Mouse (Mus musculus): ENCODE data around the gene Srl. TPM values are rescaled to one million over a fixed set of nuclear protein-coding genes. Genes with fewer than 3 reads are reported as not detected.

Gene Srl
- polyA plus RNA-seq, 1 experiment from 2014 or later: 10.5 TPM

GRCm38 (mm10) chr16:4501703-4502102 lies 39.9 kb downstream of the Srl start:
- Histone ChIP-seq H3K4me3 (ENCODE audit: low read depth, low read length) (no peak overlapping the region), H3K9me3 (ENCODE audit: control insufficient read depth, low read depth, low read length) (no peaks in the 10 kb centered on the region), H3K4me1 (ENCODE audit: control insufficient read depth, insufficient read depth, low read length) (no peaks in the 10 kb centered on the region), H3K9ac (replicated peaks; ENCODE audit: low read depth, low read length) (no peak overlapping the region), H3K27me3 (ENCODE audit: control insufficient read depth, insufficient read depth, low read length) (no peaks in the 10 kb centered on the region), H3K27ac (ENCODE audit: low read length) (no peak overlapping the region), H3K36me3 (ENCODE audit: control insufficient read depth, insufficient read depth, low read length) (no peaks in the 10 kb centered on the region), H3K4me2 (replicated peaks; ENCODE audit: low read depth, low read length) (no peak overlapping the region)
- WGBS: 79% methylated on average over 3 of the region's 3 CpGs
- no peak for ATAC-seq (ENCODE audit: insufficient number of reproducible peaks, insufficient read depth, low FRiP score, low read depth)

GRCm38 (mm10) chr16:4500598-4501385 lies 40.8 kb downstream of the Srl start:
- Histone ChIP-seq H3K4me3 (ENCODE audit: low read depth, low read length) (no peak overlapping the region), H3K27me3 (ENCODE audit: control insufficient read depth, insufficient read depth, low read length) (no peaks in the 10 kb centered on the region)
- ATAC-seq (ENCODE audit: insufficient number of reproducible peaks, insufficient read depth, low FRiP score, low read depth): no peak

GRCm38 (mm10) chr16:4497762-4498607 lies 43.6 kb downstream of the Srl start:
- 58% methylated on average over 8 of the region's 8 CpGs for WGBS
- Histone ChIP-seq H3K9ac (replicated peaks; ENCODE audit: low read depth, low read length) (no peak overlapping the region), H3K27me3 (ENCODE audit: control insufficient read depth, insufficient read depth, low read length) (no peaks in the 10 kb centered on the region), H3K4me2 (replicated peaks; ENCODE audit: low read depth, low read length) (no peak overlapping the region), H3K9me3 (ENCODE audit: control insufficient read depth, low read depth, low read length) (no peaks in the 10 kb centered on the region), H3K4me3 (ENCODE audit: low read depth, low read length) (no peak overlapping the region), H3K27ac (ENCODE audit: low read length) (no peak overlapping the region), H3K4me1 (ENCODE audit: control insufficient read depth, insufficient read depth, low read length) (0 out of 2 replicates have a peak, but pooled peaks cover 7% of the 10 kb centered on the region), H3K36me3 (ENCODE audit: control insufficient read depth, insufficient read depth, low read length) (no peaks in the 10 kb centered on the region)
- 0 out of 2 replicates have a peak, but pooled peaks have one; percentile 42 for ATAC-seq (ENCODE audit: insufficient number of reproducible peaks, insufficient read depth, low FRiP score, low read depth)

More at GRCm38 (mm10) chr16:4500598-4501385, 40.8 kb downstream of the Srl start:
- H3K9ac ChIP-seq (replicated peaks; ENCODE audit: low read depth, low read length): no peak overlapping the region
- no peak overlapping the region for H3K27ac ChIP-seq (ENCODE audit: low read length)
- no peaks in the 10 kb centered on the region for H3K36me3 ChIP-seq (ENCODE audit: control insufficient read depth, insufficient read depth, low read length)
- WGBS: 84% methylated on average over 8 of the region's 8 CpGs
- H3K4me1 ChIP-seq (ENCODE audit: control insufficient read depth, insufficient read depth, low read length): no peaks in the 10 kb centered on the region
- H3K4me2 ChIP-seq (replicated peaks; ENCODE audit: low read depth, low read length): no peak overlapping the region
- no peaks in the 10 kb centered on the region for H3K9me3 ChIP-seq (ENCODE audit: control insufficient read depth, low read depth, low read length)

DNA sequence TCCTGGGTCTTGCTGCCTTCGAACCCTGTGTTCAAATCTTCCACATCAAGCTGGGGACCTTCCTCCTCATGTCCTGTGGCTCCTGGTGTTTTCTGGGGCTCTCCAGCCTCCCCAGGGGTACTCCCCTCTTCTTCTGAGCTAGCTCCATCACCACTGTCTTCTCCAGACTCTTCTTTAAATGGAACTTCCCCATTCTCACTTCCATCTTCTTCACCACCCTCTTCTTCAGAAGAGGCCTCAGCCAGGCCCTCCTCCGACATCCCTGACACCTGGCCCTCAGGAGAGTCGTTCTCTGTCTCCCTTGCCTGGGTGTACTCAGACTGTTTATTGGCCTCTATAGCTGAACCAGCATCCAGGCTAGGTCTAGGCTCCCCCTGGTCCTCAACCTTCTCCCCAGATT lies 45.1 kb downstream of the Srl start:
- Histone ChIP-seq H3K4me2 (replicated peaks; ENCODE audit: low read depth, low read length) (no peak overlapping the region), H3K9me3 (ENCODE audit: control insufficient read depth, low read depth, low read length) (no peaks in the 10 kb centered on the region), H3K9ac (replicated peaks; ENCODE audit: low read depth, low read length) (no peak overlapping the region), H3K27ac (ENCODE audit: low read length) (no peak overlapping the region), H3K4me1 (ENCODE audit: control insufficient read depth, insufficient read depth, low read length) (0 out of 2 replicates have a peak, but pooled peaks cover 7% of the 10 kb centered on the region), H3K36me3 (ENCODE audit: control insufficient read depth, insufficient read depth, low read length) (no peaks in the 10 kb centered on the region), H3K4me3 (ENCODE audit: low read depth, low read length) (no peak overlapping the region), H3K27me3 (ENCODE audit: control insufficient read depth, insufficient read depth, low read length) (no peaks in the 10 kb centered on the region)
- no peak for ATAC-seq (ENCODE audit: insufficient number of reproducible peaks, insufficient read depth, low FRiP score, low read depth)
- 84% methylated on average over 3 of the region's 3 CpGs for WGBS

DNA sequence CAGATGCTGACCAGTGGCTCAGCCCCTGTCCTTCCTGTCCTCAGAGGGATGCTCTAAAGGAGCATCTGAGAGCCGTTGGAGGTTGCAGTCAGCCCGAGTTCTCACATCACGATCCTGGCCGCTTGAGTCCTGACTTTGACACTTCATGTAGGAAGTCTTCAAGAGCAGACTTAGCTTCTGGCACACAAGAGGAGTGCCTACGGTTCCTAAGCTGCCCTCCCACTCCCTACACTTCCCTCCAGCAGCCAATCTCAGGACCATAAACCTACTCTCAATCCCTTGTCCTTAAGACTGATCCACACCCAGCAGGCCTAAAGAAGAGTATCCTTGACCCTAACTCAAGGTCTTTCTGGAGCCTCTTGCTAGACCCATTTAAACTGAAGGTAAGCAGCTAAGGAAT lies 45.8 kb downstream of the Srl start:
- Histone ChIP-seq H3K9me3 (ENCODE audit: control insufficient read depth, low read depth, low read length) (no peaks in the 10 kb centered on the region), H3K4me3 (ENCODE audit: low read depth, low read length) (no peak overlapping the region), H3K4me2 (replicated peaks; ENCODE audit: low read depth, low read length) (no peak overlapping the region), H3K36me3 (ENCODE audit: control insufficient read depth, insufficient read depth, low read length) (no peaks in the 10 kb centered on the region), H3K27ac (ENCODE audit: low read length) (no peak overlapping the region), H3K9ac (replicated peaks; ENCODE audit: low read depth, low read length) (no peak overlapping the region), H3K27me3 (ENCODE audit: control insufficient read depth, insufficient read depth, low read length) (no peaks in the 10 kb centered on the region), H3K4me1 (ENCODE audit: control insufficient read depth, insufficient read depth, low read length) (0 out of 2 replicates have a peak, but pooled peaks cover 7% of the 10 kb centered on the region)
- ATAC-seq (ENCODE audit: insufficient number of reproducible peaks, insufficient read depth, low FRiP score, low read depth): no peak
- 84% methylated on average over 5 of the region's 5 CpGs for WGBS

DNA sequence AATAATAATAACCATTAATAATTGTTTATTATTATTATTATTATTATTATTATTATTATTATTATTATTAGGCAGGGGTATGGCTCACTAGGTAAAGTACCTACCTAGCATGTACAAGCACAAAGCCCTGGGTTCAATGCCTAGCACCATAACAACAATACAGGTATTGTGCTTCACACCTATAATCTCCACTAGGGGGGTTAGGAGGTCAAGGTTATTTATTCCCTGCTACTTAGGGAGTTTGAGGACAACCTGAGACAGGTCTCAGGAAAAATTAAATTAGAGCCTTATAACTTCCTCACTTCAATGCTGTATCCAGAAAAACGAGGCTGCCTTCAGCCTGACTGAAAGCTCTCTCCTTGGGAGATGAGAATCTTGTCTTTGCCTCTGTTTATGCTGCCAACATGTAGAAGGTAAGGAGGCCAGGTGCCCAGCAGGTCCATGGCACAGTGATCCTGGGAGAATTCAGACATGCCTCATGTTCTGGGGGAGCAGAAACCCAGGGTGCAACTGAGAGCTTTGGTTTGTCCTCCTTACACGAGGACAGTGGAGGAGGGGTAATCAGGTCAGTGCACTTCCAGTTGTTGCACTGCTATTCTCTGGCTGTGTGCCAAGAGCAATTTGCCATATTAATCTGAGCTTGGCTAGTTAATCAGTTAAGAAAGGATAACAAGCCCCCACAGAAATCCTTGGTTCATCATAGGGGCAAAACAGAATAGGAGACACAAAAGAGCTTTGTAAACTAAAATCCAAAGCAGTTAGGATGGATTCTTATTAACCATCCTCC lies 48.6 kb downstream of the Srl start:
- Histone ChIP-seq H3K4me1 (ENCODE audit: control insufficient read depth, insufficient read depth, low read length) (0 out of 2 replicates have a peak, but pooled peaks cover 7% of the 10 kb centered on the region), H3K36me3 (ENCODE audit: control insufficient read depth, insufficient read depth, low read length) (peaks cover 2% of the 10 kb centered on the region; the same call in 1 of the 2 replicates), H3K9me3 (ENCODE audit: control insufficient read depth, low read depth, low read length) (no peaks in the 10 kb centered on the region), H3K4me2 (replicated peaks; ENCODE audit: low read depth, low read length) (no peak overlapping the region), H3K27me3 (ENCODE audit: control insufficient read depth, insufficient read depth, low read length) (no peaks in the 10 kb centered on the region), H3K27ac (ENCODE audit: low read length) (no peak overlapping the region), H3K9ac (replicated peaks; ENCODE audit: low read depth, low read length) (no peak overlapping the region), H3K4me3 (ENCODE audit: low read depth, low read length) (no peak overlapping the region)
- WGBS: 43% methylated on average over 2 of the region's 2 CpGs
- ATAC-seq (ENCODE audit: insufficient number of reproducible peaks, insufficient read depth, low FRiP score, low read depth): no peak

GRCm38 (mm10) chr16:4489114-4489624 lies 52.4 kb downstream of the Srl start:
- Histone ChIP-seq H3K9ac (replicated peaks; ENCODE audit: low read depth, low read length) (no peak overlapping the region), H3K4me1 (ENCODE audit: control insufficient read depth, insufficient read depth, low read length) (0 out of 2 replicates have a peak, but pooled peaks cover 7% of the 10 kb centered on the region), H3K4me2 (replicated peaks; ENCODE audit: low read depth, low read length) (no peak overlapping the region), H3K27ac (ENCODE audit: low read length) (no peak overlapping the region), H3K9me3 (ENCODE audit: control insufficient read depth, low read depth, low read length) (no peaks in the 10 kb centered on the region), H3K4me3 (ENCODE audit: low read depth, low read length) (no peak overlapping the region), H3K36me3 (ENCODE audit: control insufficient read depth, insufficient read depth, low read length) (peaks cover 2% of the 10 kb centered on the region; the same call in 1 of the 2 replicates), H3K27me3 (ENCODE audit: control insufficient read depth, insufficient read depth, low read length) (no peaks in the 10 kb centered on the region)
- WGBS: 65% methylated on average over 11 of the region's 11 CpGs
- peak; percentile 83 for ATAC-seq (ENCODE audit: insufficient number of reproducible peaks, insufficient read depth, low FRiP score, low read depth)
